Mouse (Mus musculus): ENCODE results near the gene Sf3a3. TPM values are rescaled to one million over a fixed set of nuclear protein-coding genes. Genes with fewer than 3 reads are reported as not detected.

Sf3a3 gene
- polyA plus RNA-seq (2015; fragmentation: Nextera tagmentation; extraction: Ambion mirVana): 45.3 and 45.7 TPM in 2 replicates

DNA sequence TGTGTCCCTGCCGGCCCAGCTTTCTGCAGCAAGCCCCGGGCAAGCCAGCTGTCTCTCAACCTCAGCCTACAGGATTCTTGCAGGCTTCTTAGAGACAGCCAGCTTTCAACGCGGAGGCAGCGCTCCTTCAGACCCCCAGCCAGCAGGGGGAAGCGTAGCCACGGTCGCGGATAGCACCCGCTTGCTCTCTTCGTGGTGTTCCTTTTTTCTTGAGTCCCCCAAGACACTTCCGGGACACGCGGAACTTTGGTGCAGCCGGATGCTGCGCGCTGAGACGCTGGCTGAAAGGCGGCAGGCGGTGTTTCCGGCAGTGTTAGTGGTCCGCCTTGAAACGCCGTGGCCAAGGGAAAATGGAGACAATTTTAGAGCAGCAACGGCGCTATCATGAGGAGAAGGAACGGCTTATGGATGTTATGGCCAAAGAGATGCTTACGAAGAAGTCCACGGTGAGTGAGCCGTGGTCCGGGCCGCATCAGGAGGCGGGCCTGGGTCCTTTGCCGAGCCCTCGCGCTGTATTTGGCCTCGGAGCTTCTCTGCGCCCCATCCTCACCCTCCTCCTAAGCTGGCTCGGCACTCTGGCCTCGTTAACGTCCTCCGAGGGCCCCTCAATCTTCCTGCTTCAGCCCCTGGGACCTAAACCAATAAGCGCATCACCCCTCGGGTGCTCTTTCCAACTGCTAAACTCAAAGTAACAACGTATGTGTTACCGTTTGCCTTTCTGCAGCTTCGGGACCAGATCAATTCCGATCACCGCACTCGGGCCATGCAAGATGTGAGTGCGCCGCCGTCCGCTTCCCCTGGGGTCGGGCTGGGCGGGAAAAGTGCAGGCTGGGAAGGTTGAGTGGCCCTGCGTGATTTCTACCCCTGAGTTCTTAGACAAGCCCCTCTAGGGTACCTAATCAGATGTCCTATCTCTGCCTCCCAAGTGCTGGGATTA, at the start of gene Sf3a3:
Gene Sf3a3, plus strand, starts transcription at position 232 of the 937 bp plus-strand sequence.
- peaks cover 26% of the 10 kb centered on the region for H3K36me3 ChIP-seq (ENCODE audit: control insufficient read depth, insufficient read depth)
- peak within 1 kb of the TSS; percentile 10; the same call in 1 of the 2 replicates for H3K27ac ChIP-seq (ENCODE audit: low read depth, low read length)
- peak within 1 kb of the TSS; percentile 82 for H3K9ac ChIP-seq (ENCODE audit: low read depth, low read length)
- peak within 1 kb of the TSS; percentile 72 for H3K4me3 ChIP-seq (ENCODE audit: low read depth, low read length)
- H3K27me3 ChIP-seq (replicated peaks; ENCODE audit: control insufficient read depth, insufficient read depth, low read length): no peaks in the 10 kb centered on the region
- WGBS: under 1% methylated on average over 57 of the region's 57 CpGs
- H3K9me3 ChIP-seq (ENCODE audit: control insufficient read depth): no peaks in the 10 kb centered on the region
- peak; percentile 88 for ATAC-seq
- H3K4me1 ChIP-seq (replicated peaks; ENCODE audit: control insufficient read depth, insufficient read depth, low read length): 0 out of 2 replicates have a peak, but pooled peaks cover 3% of the 10 kb centered on the region
- TF ChIP-seq CTCF (IDR thresholded peaks at IDR 0.05; ENCODE audit: low read depth): peak; percentile 96
- peak within 1 kb of the TSS; percentile 88 for H3K4me2 ChIP-seq (replicated peaks; ENCODE audit: low read depth)

GRCm38 (mm10) chr4:124667476-124668033, 47.0 kb upstream of the Sf3a3 start:
- Histone ChIP-seq H3K4me1 (replicated peaks; ENCODE audit: control insufficient read depth, insufficient read depth, low read length) (no peaks in the 10 kb centered on the region), H3K4me3 (ENCODE audit: low read depth, low read length) (no peak overlapping the region), H3K27ac (ENCODE audit: low read depth, low read length) (no peak overlapping the region), H3K9me3 (ENCODE audit: control insufficient read depth) (no peaks in the 10 kb centered on the region), H3K27me3 (replicated peaks; ENCODE audit: control insufficient read depth, insufficient read depth, low read length) (peaks cover 35% of the 10 kb centered on the region), H3K4me2 (replicated peaks; ENCODE audit: low read depth) (no peak overlapping the region), H3K36me3 (ENCODE audit: control insufficient read depth, insufficient read depth) (no peaks in the 10 kb centered on the region), H3K9ac (ENCODE audit: low read depth, low read length) (no peak overlapping the region)
- no peak for ATAC-seq
- TF ChIP-seq CTCF (IDR thresholded peaks at IDR 0.05; ENCODE audit: low read depth): no peak
- 47% methylated on average over 14 of the region's 14 CpGs for WGBS

GRCm38 (mm10) chr4:124668078-124668477, 46.5 kb upstream of the Sf3a3 start:
- H3K4me1 ChIP-seq (replicated peaks; ENCODE audit: control insufficient read depth, insufficient read depth, low read length): no peaks in the 10 kb centered on the region
- no peak for TF ChIP-seq CTCF (IDR thresholded peaks at IDR 0.05; ENCODE audit: low read depth)
- H3K4me2 ChIP-seq (replicated peaks; ENCODE audit: low read depth): no peak overlapping the region
- H3K27me3 ChIP-seq (replicated peaks; ENCODE audit: control insufficient read depth, insufficient read depth, low read length): peaks cover 31% of the 10 kb centered on the region
- H3K9me3 ChIP-seq (ENCODE audit: control insufficient read depth): no peaks in the 10 kb centered on the region
- H3K4me3 ChIP-seq (ENCODE audit: low read depth, low read length): no peak overlapping the region
- no peak for ATAC-seq
- WGBS: 20% methylated on average over 8 of the region's 8 CpGs
- no peaks in the 10 kb centered on the region for H3K36me3 ChIP-seq (ENCODE audit: control insufficient read depth, insufficient read depth)
- no peak overlapping the region for H3K9ac ChIP-seq (ENCODE audit: low read depth, low read length)
- no peak overlapping the region for H3K27ac ChIP-seq (ENCODE audit: low read depth, low read length)

GRCm38 (mm10) chr4:124670232-124670631, 44.3 kb upstream of the Sf3a3 start:
- H3K4me1 ChIP-seq (replicated peaks; ENCODE audit: control insufficient read depth, insufficient read depth, low read length): no peaks in the 10 kb centered on the region
- H3K27ac ChIP-seq (ENCODE audit: low read depth, low read length): no peak overlapping the region
- no peak for TF ChIP-seq CTCF (IDR thresholded peaks at IDR 0.05; ENCODE audit: low read depth)
- H3K4me2 ChIP-seq (replicated peaks; ENCODE audit: low read depth): no peak overlapping the region
- 62% methylated on average over 8 of the region's 8 CpGs for WGBS
- no peaks in the 10 kb centered on the region for H3K36me3 ChIP-seq (ENCODE audit: control insufficient read depth, insufficient read depth)
- ATAC-seq: no peak
- peaks cover 18% of the 10 kb centered on the region for H3K27me3 ChIP-seq (replicated peaks; ENCODE audit: control insufficient read depth, insufficient read depth, low read length)
- H3K9ac ChIP-seq (ENCODE audit: low read depth, low read length): no peak overlapping the region
- no peaks in the 10 kb centered on the region for H3K9me3 ChIP-seq (ENCODE audit: control insufficient read depth)
- no peak overlapping the region for H3K4me3 ChIP-seq (ENCODE audit: low read depth, low read length)

DNA sequence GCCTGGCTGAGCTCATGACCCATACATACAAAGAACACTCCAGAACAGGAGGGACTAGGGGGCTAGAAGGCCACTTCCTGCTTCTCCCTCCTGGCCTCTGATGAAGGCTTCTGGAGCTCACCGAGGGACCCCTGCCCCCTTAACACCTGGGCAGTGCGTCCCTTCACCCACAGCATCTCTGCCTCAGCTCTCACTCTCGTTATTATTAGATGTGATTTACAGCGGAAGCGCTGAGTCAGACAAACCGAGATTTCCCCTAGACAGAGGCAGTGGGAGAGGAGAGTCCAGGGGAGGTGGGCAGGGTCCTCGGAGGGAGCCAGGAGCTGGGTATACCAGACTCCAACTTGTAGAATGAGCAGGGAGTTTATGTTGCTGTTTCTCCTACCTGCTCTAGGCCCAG, 43.0 kb upstream of the Sf3a3 start:
- no peak for ATAC-seq
- Histone ChIP-seq H3K4me1 (replicated peaks; ENCODE audit: control insufficient read depth, insufficient read depth, low read length) (no peaks in the 10 kb centered on the region), H3K9ac (ENCODE audit: low read depth, low read length) (no peak overlapping the region), H3K27me3 (replicated peaks; ENCODE audit: control insufficient read depth, insufficient read depth, low read length) (peaks cover 18% of the 10 kb centered on the region), H3K27ac (ENCODE audit: low read depth, low read length) (no peak overlapping the region), H3K9me3 (ENCODE audit: control insufficient read depth) (no peaks in the 10 kb centered on the region), H3K4me2 (replicated peaks; ENCODE audit: low read depth) (no peak overlapping the region), H3K36me3 (ENCODE audit: control insufficient read depth, insufficient read depth) (peaks cover 5% of the 10 kb centered on the region; the same call in 1 of the 2 replicates), H3K4me3 (ENCODE audit: low read depth, low read length) (no peak overlapping the region)
- WGBS: 29% methylated on average over 7 of the region's 7 CpGs
- TF ChIP-seq CTCF (IDR thresholded peaks at IDR 0.05; ENCODE audit: low read depth): no peak

Measured in intestine, postnatal 0 days (tissue).